Mouse (Mus musculus): ENCODE results near the gene Arhgef28. TPM values are rescaled to one million over a fixed set of nuclear protein-coding genes. Genes with fewer than 3 reads are reported as not detected.

Gene Arhgef28
- total and polyA plus RNA-seq, 2 experiments from 2014 or later: 34.3 to 41.5 TPM

GRCm38 (mm10) chr13:98005611-98006218 lies 200.5 kb downstream of the Arhgef28 start:
- no peak for TF ChIP-seq CTCF (IDR thresholded peaks at IDR 0.05)
- Histone ChIP-seq H3K36me3 (ENCODE audit: insufficient read depth, low read length) (no peaks in the 10 kb centered on the region), H3K9ac (replicated peaks; ENCODE audit: low read length, poor library complexity, severe bottlenecking) (no peak overlapping the region), H3K27ac (ENCODE audit: low read depth, low read length) (no peak overlapping the region), H3K4me1 (ENCODE audit: insufficient read depth, low read length) (no peaks in the 10 kb centered on the region), H3K27me3 (ENCODE audit: insufficient read depth, low read length) (no peaks in the 10 kb centered on the region), H3K9me3 (ENCODE audit: low read length) (no peaks in the 10 kb centered on the region), H3K4me3 (ENCODE audit: low read depth, low read length) (no peak overlapping the region), H3K4me2 (ENCODE audit: low read depth, low read length, poor library complexity, severe bottlenecking) (no peak overlapping the region)
- no peak for ATAC-seq (ENCODE audit: low FRiP score)
- no peak for DNase-seq (ENCODE audit: low spot score)
- 88% methylated on average over 5 of the region's 5 CpGs for WGBS

GRCm38 (mm10) chr13:98004647-98005414 lies 201.4 kb downstream of the Arhgef28 start:
- DNase-seq (ENCODE audit: low spot score) (no peak), ATAC-seq (ENCODE audit: low FRiP score) (no peak)
- H3K27me3 ChIP-seq (ENCODE audit: insufficient read depth, low read length): no peaks in the 10 kb centered on the region
- 72% methylated on average over 2 of the region's 2 CpGs for WGBS
- no peak overlapping the region for H3K4me2 ChIP-seq (ENCODE audit: low read depth, low read length, poor library complexity, severe bottlenecking)
- no peaks in the 10 kb centered on the region for H3K9me3 ChIP-seq (ENCODE audit: low read length)
- no peak overlapping the region for H3K4me3 ChIP-seq (ENCODE audit: low read depth, low read length)
- H3K4me1 ChIP-seq (ENCODE audit: insufficient read depth, low read length): no peaks in the 10 kb centered on the region
- no peak overlapping the region for H3K27ac ChIP-seq (ENCODE audit: low read depth, low read length)
- TF ChIP-seq CTCF (IDR thresholded peaks at IDR 0.05): no peak
- no peak overlapping the region for H3K9ac ChIP-seq (replicated peaks; ENCODE audit: low read length, poor library complexity, severe bottlenecking)
- H3K36me3 ChIP-seq (ENCODE audit: insufficient read depth, low read length): no peaks in the 10 kb centered on the region

DNA sequence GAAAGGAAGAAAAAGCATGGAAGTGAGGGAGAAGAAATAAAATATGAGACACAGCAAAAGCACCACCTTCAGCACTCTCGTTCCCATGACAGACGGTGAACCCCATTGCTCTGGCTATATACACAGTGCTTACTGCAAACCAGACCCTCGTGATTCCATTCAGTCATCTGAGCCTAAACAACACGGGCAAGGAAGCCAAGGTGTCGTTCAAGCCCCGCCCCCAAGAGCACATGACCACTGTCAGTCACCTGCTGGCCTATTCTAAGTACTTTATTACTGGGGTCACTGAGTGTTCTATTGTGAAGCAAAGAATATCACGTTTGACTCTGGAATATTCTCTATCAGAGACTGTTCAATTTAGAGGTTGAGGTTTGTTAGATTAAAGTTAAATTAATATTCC lies 202.5 kb downstream of the Arhgef28 start:
- 54% methylated on average over 7 of the region's 7 CpGs for WGBS
- no peak for TF ChIP-seq CTCF (IDR thresholded peaks at IDR 0.05)

DNA sequence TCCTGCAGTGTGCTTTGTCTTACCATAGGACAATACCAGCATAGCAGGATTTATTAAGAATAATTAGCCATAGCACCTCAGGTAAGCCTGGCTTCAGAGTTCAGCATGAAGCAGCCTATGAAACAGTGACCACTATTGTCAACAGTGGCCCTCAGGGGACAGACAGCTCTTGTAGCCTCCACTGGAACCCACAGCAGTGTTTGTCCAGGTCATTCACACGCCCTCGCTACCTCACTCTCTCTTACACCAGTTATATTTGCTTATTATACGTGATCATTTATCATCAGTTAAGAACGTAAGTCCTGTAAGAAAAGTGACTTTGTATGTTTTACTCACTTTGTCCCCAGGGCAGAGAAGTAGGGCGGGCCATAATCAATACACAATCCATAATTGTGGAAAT lies 203.6 kb downstream of the Arhgef28 start:
- H3K4me2 ChIP-seq (ENCODE audit: low read depth, low read length, poor library complexity, severe bottlenecking): no peak overlapping the region
- H3K27ac ChIP-seq (ENCODE audit: low read depth, low read length): no peak overlapping the region
- H3K9ac ChIP-seq (replicated peaks; ENCODE audit: low read length, poor library complexity, severe bottlenecking): no peak overlapping the region
- ATAC-seq (ENCODE audit: low FRiP score): no peak
- no peaks in the 10 kb centered on the region for H3K4me1 ChIP-seq (ENCODE audit: insufficient read depth, low read length)
- no peak overlapping the region for H3K4me3 ChIP-seq (ENCODE audit: low read depth, low read length)
- no peak for DNase-seq (ENCODE audit: low spot score)
- no peak for TF ChIP-seq CTCF (IDR thresholded peaks at IDR 0.05)
- H3K9me3 ChIP-seq (ENCODE audit: low read length): no peaks in the 10 kb centered on the region
- H3K36me3 ChIP-seq (ENCODE audit: insufficient read depth, low read length): no peaks in the 10 kb centered on the region
- 94% methylated on average over 5 of the region's 5 CpGs for WGBS
- no peaks in the 10 kb centered on the region for H3K27me3 ChIP-seq (ENCODE audit: insufficient read depth, low read length)

More for the DNA sequence above, 202.5 kb downstream of the Arhgef28 start:
- DNase-seq (ENCODE audit: low spot score) (no peak), ATAC-seq (ENCODE audit: low FRiP score) (no peak)
- Histone ChIP-seq H3K4me2 (ENCODE audit: low read depth, low read length, poor library complexity, severe bottlenecking) (no peak overlapping the region), H3K27me3 (ENCODE audit: insufficient read depth, low read length) (no peaks in the 10 kb centered on the region), H3K9me3 (ENCODE audit: low read length) (no peaks in the 10 kb centered on the region), H3K4me3 (ENCODE audit: low read depth, low read length) (no peak overlapping the region), H3K9ac (replicated peaks; ENCODE audit: low read length, poor library complexity, severe bottlenecking) (no peak overlapping the region), H3K27ac (ENCODE audit: low read depth, low read length) (no peak overlapping the region), H3K36me3 (ENCODE audit: insufficient read depth, low read length) (no peaks in the 10 kb centered on the region), H3K4me1 (ENCODE audit: insufficient read depth, low read length) (no peaks in the 10 kb centered on the region)

- H3K27ac ChIP-seq (ENCODE audit: low read depth, low read length): no peak overlapping the region
- no peak for DNase-seq (ENCODE audit: low spot score)
- 82% methylated on average over 2 of the region's 2 CpGs for WGBS
- no peaks in the 10 kb centered on the region for H3K27me3 ChIP-seq (ENCODE audit: insufficient read depth, low read length)
- no peak overlapping the region for H3K9ac ChIP-seq (replicated peaks; ENCODE audit: low read length, poor library complexity, severe bottlenecking)
- ATAC-seq (ENCODE audit: low FRiP score): no peak
- H3K9me3 ChIP-seq (ENCODE audit: low read length): no peaks in the 10 kb centered on the region
- H3K4me2 ChIP-seq (ENCODE audit: low read depth, low read length, poor library complexity, severe bottlenecking): no peak overlapping the region
- no peaks in the 10 kb centered on the region for H3K36me3 ChIP-seq (ENCODE audit: insufficient read depth, low read length)
- no peak for TF ChIP-seq CTCF (IDR thresholded peaks at IDR 0.05)
- no peak overlapping the region for H3K4me3 ChIP-seq (ENCODE audit: low read depth, low read length)
- H3K4me1 ChIP-seq (ENCODE audit: insufficient read depth, low read length): no peaks in the 10 kb centered on the region
Measured at GRCm38 (mm10) chr13:98002121-98002520, 204.1 kb downstream of the Arhgef28 start.

GRCm38 (mm10) chr13:98001719-98002118 lies 204.5 kb downstream of the Arhgef28 start:
- Histone ChIP-seq H3K4me2 (ENCODE audit: low read depth, low read length, poor library complexity, severe bottlenecking) (no peak overlapping the region), H3K36me3 (ENCODE audit: insufficient read depth, low read length) (no peaks in the 10 kb centered on the region), H3K27ac (ENCODE audit: low read depth, low read length) (no peak overlapping the region), H3K4me1 (ENCODE audit: insufficient read depth, low read length) (no peaks in the 10 kb centered on the region), H3K4me3 (ENCODE audit: low read depth, low read length) (no peak overlapping the region), H3K9ac (replicated peaks; ENCODE audit: low read length, poor library complexity, severe bottlenecking) (no peak overlapping the region), H3K27me3 (ENCODE audit: insufficient read depth, low read length) (no peaks in the 10 kb centered on the region), H3K9me3 (ENCODE audit: low read length) (no peaks in the 10 kb centered on the region)
- DNase-seq (ENCODE audit: low spot score) (no peak), ATAC-seq (ENCODE audit: low FRiP score) (no peak)
- 47% methylated on average over 11 of the region's 11 CpGs for WGBS
- no peak for TF ChIP-seq CTCF (IDR thresholded peaks at IDR 0.05)

Data from midbrain, postnatal 0 days (tissue).